Mouse (Mus musculus) cerebellum, adult 2 months (tissue): ENCODE measurements around the gene Rapgef2.

Experiments used
- CTCF ChIP-seq: fragments of 200-500 bp; IDR thresholded peaks from 2 replicates; pipeline ENCODE4 v1.5.1; 2011; ENCODE audit warnings: low read depth, mild to moderate bottlenecking, control low read depth, low read length, moderate library complexity, borderline replicate concordance; ENCODE audit not compliant: insufficient read depth
- POLR2A ChIP-seq: fragments of 200-500 bp; IDR thresholded peaks from 2 replicates; pipeline ENCODE4 v1.6.1; 2011; ENCODE audit warnings: low read length, control low read depth, borderline replicate concordance; ENCODE audit not compliant: insufficient read depth

- TF ChIP-seq POLR2A (no peak), CTCF (no peak)
Observed at GRCm38 (mm10) chr3:79203178-79203577, 83.1 kb downstream of the Rapgef2 start.
